Mouse (Mus musculus) E14TG2a.4 (cell line): ENCODE data around the gene Gm3625.

Source experiments
- H3K27me3 ChIP-seq: 2 replicates; pipeline ENCODE4 v1.6.1; 2014; ENCODE audit warnings: low read length, control low read depth; ENCODE audit not compliant: insufficient read depth
- H3K36me3 ChIP-seq: 2 replicates; pipeline ENCODE4 v1.6.1; 2014; ENCODE audit warnings: low read length, control low read depth; ENCODE audit not compliant: insufficient read depth
- H3K4me1 ChIP-seq: replicated peaks from 2 replicates; pipeline ENCODE4 v1.6.1; 2014; ENCODE audit warnings: low read depth, low read length, control low read depth
- H3K4me3 ChIP-seq: replicated peaks from 2 replicates; pipeline ENCODE4 v1.5.1; 2014; ENCODE audit warnings: mild to moderate bottlenecking, low read length
- H3K9me3 ChIP-seq: 2 replicates; pipeline ENCODE4 v1.6.1; 2014; ENCODE audit warnings: low read length, control low read depth
- CTCF ChIP-seq: conservative IDR thresholded peaks from 2 replicates; pipeline ENCODE4 v1.5.1; 2014; ENCODE audit warnings: low read length
- NANOG ChIP-seq: IDR thresholded peaks from 2 replicates; pipeline ENCODE4 v1.6.1; 2014; ENCODE audit warnings: borderline replicate concordance, low read length, mixed read lengths
- POU5F1 ChIP-seq: IDR thresholded peaks from 2 replicates; pipeline ENCODE4 v1.6.1; 2014; ENCODE audit warnings: low read length, borderline replicate concordance

Gm3625 gene

DNA sequence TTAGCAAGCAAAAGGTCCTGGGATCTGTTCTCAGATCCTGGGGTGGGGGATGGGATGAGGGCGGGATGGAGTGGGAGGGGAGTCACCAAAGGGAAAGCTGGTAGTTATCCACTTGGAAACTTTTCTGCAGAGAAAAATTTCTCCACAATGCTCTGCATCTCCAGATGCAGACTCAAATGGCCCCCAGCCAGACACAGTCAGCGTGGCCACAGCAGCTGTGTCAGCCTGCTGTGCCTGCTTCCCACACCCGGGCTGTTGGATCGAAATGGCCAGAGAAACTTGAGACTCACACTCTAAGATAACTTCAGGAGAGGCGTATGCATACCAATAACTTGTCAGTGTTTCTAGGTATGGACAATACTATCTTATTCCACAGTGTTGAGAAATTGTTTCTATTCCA is 46.2 kb downstream of the Gm3625 start:
- Histone ChIP-seq H3K27me3 (no peaks in the 10 kb centered on the region), H3K36me3 (no peaks in the 10 kb centered on the region), H3K4me3 (no peak overlapping the region), H3K9me3 (peaks cover 5% of the 10 kb centered on the region; the same call in 1 of the 2 replicates), H3K4me1 (peaks cover 40% of the 10 kb centered on the region)
- TF ChIP-seq NANOG (no peak), POU5F1 (no peak), CTCF (no peak)

DNA sequence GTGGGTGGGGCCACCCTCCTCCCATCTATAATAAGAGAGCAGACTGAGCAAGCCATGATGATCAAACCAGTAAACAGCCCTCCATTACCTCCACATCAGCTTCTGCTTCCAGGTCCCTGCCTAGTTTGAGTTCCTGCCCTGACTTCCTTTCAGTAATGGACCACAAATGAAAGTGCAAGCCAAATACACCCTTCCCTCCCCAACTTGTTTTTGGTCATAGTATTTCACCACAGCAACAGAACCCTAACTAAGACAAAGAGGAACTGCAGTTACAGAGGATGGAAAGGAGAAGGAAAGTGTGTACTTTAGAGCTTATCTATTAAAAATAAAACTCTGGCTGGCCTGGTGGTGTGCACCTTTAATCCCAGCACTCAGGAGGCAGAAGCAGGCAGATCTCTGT is 47.3 kb downstream of the Gm3625 start:
- Histone ChIP-seq H3K36me3 (no peaks in the 10 kb centered on the region), H3K4me3 (no peak overlapping the region), H3K27me3 (no peaks in the 10 kb centered on the region), H3K9me3 (peaks cover 5% of the 10 kb centered on the region; the same call in 1 of the 2 replicates), H3K4me1 (peaks cover 36% of the 10 kb centered on the region)
- TF ChIP-seq CTCF = no peak
- no peak for TF ChIP-seq NANOG
- no peak for TF ChIP-seq POU5F1

DNA sequence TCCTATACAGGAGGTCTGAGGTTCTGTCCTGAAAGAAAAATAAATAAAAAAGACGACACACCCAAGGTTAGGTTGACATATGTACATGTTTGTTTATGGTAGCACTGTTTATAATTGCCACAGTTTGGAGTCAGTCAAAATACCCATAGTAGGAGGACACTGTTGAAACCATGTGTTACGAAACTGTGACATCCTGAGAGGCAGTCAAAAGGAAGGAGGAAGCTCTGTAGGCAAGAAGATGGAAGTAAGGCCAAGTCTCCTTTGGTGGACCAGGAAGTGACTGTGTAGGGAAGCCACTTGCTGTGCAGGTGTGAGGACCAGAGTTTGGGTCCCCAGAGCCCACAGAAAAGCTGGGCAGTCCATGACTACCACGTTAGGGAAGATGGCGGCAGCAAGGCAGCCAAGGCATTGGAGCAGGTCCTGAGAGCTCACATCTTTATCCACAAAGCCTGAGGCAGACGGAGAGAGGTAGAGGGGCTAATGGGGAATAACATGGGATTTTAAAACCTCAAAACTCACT is 48.3 kb downstream of the Gm3625 start:
- TF ChIP-seq CTCF = no peak
- no peak for TF ChIP-seq NANOG
- TF ChIP-seq POU5F1 = no peak

More for the DNA sequence above, 48.3 kb downstream of the Gm3625 start:
- Histone ChIP-seq H3K4me1 (peaks cover 36% of the 10 kb centered on the region), H3K9me3 (peaks cover 4% of the 10 kb centered on the region; the same call in 1 of the 2 replicates), H3K4me3 (no peak overlapping the region), H3K36me3 (no peaks in the 10 kb centered on the region), H3K27me3 (no peaks in the 10 kb centered on the region)
